Comparison of ENCODE assay signal across 20 mouse cellular contexts in genomic region chr13:17901474-17901873, GRCm38 (mm10). TPM values are rescaled to one million over a fixed set of nuclear protein-coding genes. Genes with fewer than 3 reads are reported as not detected.
DNase-seq lines count a peak whose midpoint lies in the region; ATAC-seq and TF ChIP-seq lines count a peak whose summit lies in the region.
"Had no signal": no experiment of that assay in that cellular context is flagged by ENCODE, and none has a peak within 500 bp of the region (broad histone marks: within the 10 kb centered on the region; RNA-seq: fewer than 3 reads in every experiment).

No protein-coding gene starts in this region.

- 90% methylated on average over 4 of the region's 4 CpGs for WGBS in forebrain, postnatal 0 days
- WGBS in forebrain, embryonic 14.5 days, result 90% methylated on average over 4 of the region's 4 CpGs
- WGBS in heart, embryonic 12.5 days, result 35% methylated on average over 4 of the region's 4 CpGs
- WGBS in heart, postnatal 0 days, result 31% methylated on average over 4 of the region's 4 CpGs

- TF ChIP-seq EP300 in heart, postnatal 0 days (IDR thresholded peaks at IDR 0.05; ENCODE audit: low read depth), result no peak

- H3K27ac ChIP-seq in forebrain, postnatal 0 days (ENCODE audit: low read depth, low read length), result no peak overlapping the region
- H3K27ac ChIP-seq in forebrain, embryonic 14.5 days (ENCODE audit: low read depth, low read length), result no peak overlapping the region
- H3K27ac ChIP-seq in heart, embryonic 12.5 days (ENCODE audit: poor library complexity, severe bottlenecking), result no peak overlapping the region
- H3K27ac ChIP-seq in heart, postnatal 0 days (ENCODE audit: low read depth), result no peak overlapping the region
- H3K27ac ChIP-seq: embryonic facial prominence, embryonic 10.5 days; forebrain, embryonic 13.5 days; heart, embryonic 13.5 days; hindbrain, embryonic 15.5 days had no signal

- 0 out of 2 replicates have a peak, but pooled peaks have one; percentile 10 for ATAC-seq in forebrain, postnatal 0 days
- no peak for ATAC-seq in forebrain, embryonic 14.5 days
- no peak; the same call in 1 of the 2 replicates for ATAC-seq in heart, embryonic 12.5 days (ENCODE audit: insufficient number of reproducible peaks, low FRiP score)
- ATAC-seq in heart, postnatal 0 days (ENCODE audit: insufficient read depth, low read depth), result 0 out of 2 replicates have a peak, but pooled peaks have one; percentile 39
- ATAC-seq: CD4-positive, CD25-positive, alpha-beta regulatory T cell, adult 4 months; forebrain, embryonic 13.5 days; intestine, embryonic 16.5 days had no signal

- H3K79me2 ChIP-seq in myocyte (ENCODE audit: control insufficient read depth, insufficient read depth), result peaks cover 40% of the 10 kb centered on the region

- no peak for TF ChIP-seq POLR2A in myocyte (IDR thresholded peaks at IDR 0.05; ENCODE audit: insufficient read length, low read depth)

- H3K9ac ChIP-seq in forebrain, postnatal 0 days, result no peak overlapping the region
- no peak overlapping the region for H3K9ac ChIP-seq in forebrain, embryonic 14.5 days (ENCODE audit: low read length)
- H3K9ac ChIP-seq in heart, embryonic 12.5 days, result no peak overlapping the region
- H3K9ac ChIP-seq in heart, postnatal 0 days (replicated peaks; ENCODE audit: low read depth, low read length), result no peak overlapping the region
- H3K9ac ChIP-seq: forebrain, embryonic 13.5 days; heart, embryonic 13.5 days; hindbrain, embryonic 15.5 days had no signal

- H3K4me3 ChIP-seq in forebrain, postnatal 0 days (ENCODE audit: low read depth, low read length), result no peak overlapping the region
- H3K4me3 ChIP-seq in forebrain, embryonic 14.5 days (ENCODE audit: low read depth, low read length), result no peak overlapping the region
- H3K4me3 ChIP-seq in heart, embryonic 12.5 days, result no peak overlapping the region
- H3K4me3 ChIP-seq in heart, postnatal 0 days (ENCODE audit: low read depth, low read length), result no peak overlapping the region
- no peak overlapping the region for H3K4me3 ChIP-seq in myocyte
- H3K4me3 ChIP-seq: embryonic facial prominence, embryonic 10.5 days; forebrain, embryonic 13.5 days; heart, embryonic 13.5 days; hindbrain, embryonic 15.5 days had no signal

- no peaks in the 10 kb centered on the region for H3K4me1 ChIP-seq in forebrain, postnatal 0 days (ENCODE audit: insufficient read depth)
- H3K4me1 ChIP-seq in forebrain, embryonic 14.5 days (ENCODE audit: control insufficient read depth, insufficient read depth, low read length), result no peaks in the 10 kb centered on the region
- H3K4me1 ChIP-seq in heart, embryonic 12.5 days (replicated peaks), result peaks cover 19% of the 10 kb centered on the region
- peaks cover 8% of the 10 kb centered on the region; the same call in 1 of the 2 replicates for H3K4me1 ChIP-seq in heart, postnatal 0 days (ENCODE audit: control insufficient read depth, insufficient read depth)
- H3K4me1 ChIP-seq: embryonic facial prominence, embryonic 10.5 days had no signal

- no peaks in the 10 kb centered on the region for H3K9me3 ChIP-seq in forebrain, postnatal 0 days (ENCODE audit: low read length)
- H3K9me3 ChIP-seq in forebrain, embryonic 14.5 days (replicated peaks; ENCODE audit: control insufficient read depth, low read length), result no peaks in the 10 kb centered on the region
- peaks cover 3% of the 10 kb centered on the region; the same call in 1 of the 2 replicates for H3K9me3 ChIP-seq in heart, embryonic 12.5 days (replicated peaks)
- no peaks in the 10 kb centered on the region for H3K9me3 ChIP-seq in heart, postnatal 0 days (replicated peaks; ENCODE audit: control insufficient read depth, low read length)
- H3K9me3 ChIP-seq: embryonic facial prominence, embryonic 10.5 days; forebrain, embryonic 13.5 days; G1E; hindbrain, embryonic 15.5 days had no signal

- DNase-seq in forebrain, postnatal 0 days, result no peak
- DNase-seq in forebrain, embryonic 14.5 days (ENCODE audit: low spot score), result no peak
- DNase-seq in heart, postnatal 25 days (ENCODE audit: low spot score), result no peak
- DNase-seq in heart, postnatal 0 days (ENCODE audit: low spot score), result peak; percentile 6
- no peak for DNase-seq in heart, postnatal 4 days
- DNase-seq: adrenal gland, adult 8-10 months; adrenal gland, postnatal 36 days; B cell, adult 2 months; cerebellum, adult 2 months; cerebellum, postnatal 10 days; gastrocnemius, postnatal 36 days had no signal

- TF ChIP-seq CTCF in forebrain, postnatal 0 days (IDR thresholded peaks at IDR 0.05; ENCODE audit: low read depth), result no peak
- TF ChIP-seq CTCF in heart, postnatal 0 days (IDR thresholded peaks at IDR 0.05; ENCODE audit: low read depth), result no peak

- no peak overlapping the region for H3K4me2 ChIP-seq in forebrain, postnatal 0 days (ENCODE audit: low read depth)
- no peak overlapping the region for H3K4me2 ChIP-seq in forebrain, embryonic 14.5 days (ENCODE audit: low read length)
- H3K4me2 ChIP-seq in heart, embryonic 12.5 days, result 0 out of 2 replicates have a peak overlapping the region, but pooled peaks have one; percentile 13
- no peak overlapping the region for H3K4me2 ChIP-seq in heart, postnatal 0 days (ENCODE audit: low read depth, low read length)
- peak overlapping the region; percentile 18 for H3K4me2 ChIP-seq in myocyte (ENCODE audit: low read depth)
- H3K4me2 ChIP-seq: forebrain, embryonic 13.5 days; heart, embryonic 13.5 days; hindbrain, embryonic 15.5 days had no signal

- H3ac ChIP-seq in myocyte (ENCODE audit: control insufficient read depth, insufficient read length), result no peak overlapping the region

- no peaks in the 10 kb centered on the region for H3K27me3 ChIP-seq in forebrain, postnatal 0 days (ENCODE audit: insufficient read depth, low read length)
- no peaks in the 10 kb centered on the region for H3K27me3 ChIP-seq in forebrain, embryonic 14.5 days (replicated peaks; ENCODE audit: control insufficient read depth, insufficient read depth, low read length)
- no peaks in the 10 kb centered on the region for H3K27me3 ChIP-seq in heart, embryonic 12.5 days (replicated peaks)
- H3K27me3 ChIP-seq in heart, postnatal 0 days (ENCODE audit: control insufficient read depth, insufficient read depth, low read length), result no peaks in the 10 kb centered on the region
- no peaks in the 10 kb centered on the region for H3K27me3 ChIP-seq in myocyte (ENCODE audit: control insufficient read depth, insufficient read depth, insufficient read length)
- H3K27me3 ChIP-seq: forebrain, embryonic 13.5 days; heart, embryonic 13.5 days; hindbrain, embryonic 15.5 days had no signal

- intact Hi-C loops in heart, postnatal 25 days (cut with DNase I), result no loop called here

- no peaks in the 10 kb centered on the region for H3K36me3 ChIP-seq in forebrain, postnatal 0 days (ENCODE audit: insufficient read depth)
- H3K36me3 ChIP-seq in forebrain, embryonic 14.5 days (ENCODE audit: control insufficient read depth, insufficient read depth, low read length), result no peaks in the 10 kb centered on the region
- H3K36me3 ChIP-seq in heart, embryonic 12.5 days, result peaks cover 4% of the 10 kb centered on the region
- H3K36me3 ChIP-seq in heart, postnatal 0 days (replicated peaks; ENCODE audit: control insufficient read depth, insufficient read depth, low read length), result no peaks in the 10 kb centered on the region
- no peaks in the 10 kb centered on the region for H3K36me3 ChIP-seq in myocyte (ENCODE audit: control insufficient read depth, insufficient read depth)
- H3K36me3 ChIP-seq: G1E; hindbrain, embryonic 15.5 days had no signal

TF ChIP-seq in myocyte, 11 proteins besides CTCF, POLR2A, EP300 and RAD21:
- TF ChIP-seq MYOG (IDR thresholded peaks at IDR 0.05; ENCODE audit: control insufficient read depth in 1 of 3, insufficient read depth in 1 of 3, insufficient read length in 2 of 3, low read depth in 2 of 3) (no peak), CEBPB (IDR thresholded peaks at IDR 0.05; ENCODE audit: insufficient read depth, poor library complexity, severe bottlenecking) (no peak), MAX (IDR thresholded peaks at IDR 0.05; ENCODE audit: low read depth) (no peak), MYOD1 (IDR thresholded peaks at IDR 0.05; ENCODE audit: control insufficient read depth in 1 of 3, insufficient read length in 2 of 3, low read depth in 2 of 3) (no peak), E2F4 (IDR thresholded peaks at IDR 0.05; ENCODE audit: insufficient read depth) (no peak), TCF3 (IDR thresholded peaks at IDR 0.05; ENCODE audit: insufficient read length, low read depth) (no peak), TCF12 (IDR thresholded peaks at IDR 0.05; ENCODE audit: insufficient read depth, poor library complexity, severe bottlenecking) (no peak), USF1 (IDR thresholded peaks at IDR 0.05; ENCODE audit: low read depth) (no peak), SRF (IDR thresholded peaks at IDR 0.05; ENCODE audit: control insufficient read depth, insufficient read length, low read depth) (no peak), POLR2AphosphoS2 (IDR thresholded peaks at IDR 0.05; ENCODE audit: insufficient read length, low read depth) (no peak), REST (IDR thresholded peaks at IDR 0.05; ENCODE audit: insufficient read depth, insufficient read length) (no peak)
TF ChIP-seq in myocyte: peak in this region for 0.

RNA-seq across cellular contexts. Expression of gene Rala, which starts 42.6 kb away (rescaled TPM):
- 98.2 and 107 TPM in 2 replicates for total RNA-seq in forebrain, postnatal 0 days (2014; rRNA removed)
- polyA plus RNA-seq in forebrain, postnatal 0 days (2015; fragmentation: Nextera tagmentation; extraction: Ambion mirVana), result 246 and 254 TPM in 2 replicates
- 176 and 179 TPM in 2 replicates for polyA plus RNA-seq in forebrain, embryonic 14.5 days (2014; fragmentation: Nextera tagmentation; extraction: Ambion mirVana)
- 80.0 and 86.1 TPM in 2 replicates for polyA plus RNA-seq in heart, embryonic 12.5 days (2016; fragmentation: Nextera tagmentation; extraction: Ambion mirVana)
- 10 to 100 TPM; 39.0 to 40.9 TPM for total RNA-seq in heart, postnatal 25 days (2021)
- 19.0 and 37.8 TPM in 2 replicates for total RNA-seq in heart, postnatal 0 days (2014; rRNA removed; ENCODE audit: low replicate concordance)
- 77.0 and 77.1 TPM in 2 replicates for polyA plus RNA-seq in heart, postnatal 0 days (2015; fragmentation: Nextera tagmentation; extraction: Ambion mirVana)
- 10 to 100 TPM; 55.9 to 56.5 TPM for total RNA-seq in heart, postnatal 4 days (2021)
- polyA plus RNA-seq in myocyte (2012; fragmentation: generic; extraction: Trizol), result 41.3 TPM

Comparison
In these comparisons a context has a peak if more than half of its experiments do, and no peak if none do; other contexts are left out.
1. ATAC-seq: peak in forebrain, postnatal 0 days (single experiment) and heart, postnatal 0 days (single experiment); none in forebrain, embryonic 14.5 days (single experiment) and heart, embryonic 12.5 days (single experiment).
2. H3K4me2 ChIP-seq: peak in heart, embryonic 12.5 days (single experiment) and myocyte (single experiment); none in forebrain, postnatal 0 days (single experiment), forebrain, embryonic 14.5 days (single experiment) and heart, postnatal 0 days (single experiment).